Mouse (Mus musculus) G1E (cell line): Measurements from ENCODE around the gene Gm49333.

Experiments
- CTCF ChIP-seq: IDR thresholded peaks from 2 replicates; pipeline ENCODE4 v1.5.1; 2012; ENCODE audit warnings: low read depth, low read length, inconsistent platforms, mixed read lengths
- GATA1 ChIP-seq: IDR thresholded peaks from 2 replicates; pipeline ENCODE4 v1.6.1; 2012; ENCODE audit warnings: borderline replicate concordance, low read length, inconsistent platforms, mixed read lengths
- TAL1 ChIP-seq: conservative IDR thresholded peaks from 2 replicates; pipeline ENCODE4 v1.6.1; 2012; ENCODE audit warnings: low read depth, low read length, inconsistent platforms, mixed read lengths

DNA sequence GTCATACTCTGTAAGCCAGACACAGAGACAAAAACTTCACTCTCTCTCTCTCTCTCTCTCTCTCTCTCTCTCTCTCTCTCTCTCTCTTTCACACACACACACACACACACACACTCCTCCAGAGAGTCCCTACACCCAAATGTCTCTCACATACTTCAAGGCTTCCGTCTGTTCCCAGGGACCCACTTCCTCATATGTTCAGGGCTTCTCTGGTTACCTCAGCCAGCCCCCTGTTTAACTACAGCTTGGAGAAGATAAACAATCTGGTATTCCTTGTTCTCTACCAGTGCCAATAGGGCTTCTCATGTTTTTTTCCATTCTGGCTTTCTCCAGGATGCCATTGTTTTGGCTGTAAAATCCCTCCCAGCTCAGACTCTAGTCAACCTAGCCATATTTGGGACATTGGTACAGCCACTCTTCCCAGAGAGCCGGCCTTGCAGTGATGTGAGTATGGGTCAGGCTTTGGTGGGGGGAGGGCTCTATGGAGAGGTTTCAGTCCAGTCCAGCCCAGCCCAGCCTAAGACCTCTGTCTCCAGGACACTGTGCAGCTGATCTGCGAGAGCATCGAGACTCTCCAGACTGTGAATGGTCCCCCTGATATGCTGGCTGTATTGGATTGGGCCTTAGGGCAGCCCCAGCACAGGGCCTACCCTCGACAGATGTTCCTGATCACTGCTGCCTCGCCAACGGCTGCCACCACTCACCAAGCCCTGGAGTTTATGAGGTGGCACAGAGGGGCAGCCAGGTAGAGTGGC, 14.5 kb upstream of the Gm49333 start:
- TF ChIP-seq CTCF (no peak), TAL1 (no peak), GATA1 (no peak)
